10 mouse cellular contexts compared by ENCODE assay signal in genomic region chr4:76424324-76425229, GRCm38 (mm10).
A peak's percentile ranks its signal among the peaks of the same experiment; 100 is the strongest.
DNase-seq lines count a peak whose midpoint lies in the region; ATAC-seq lines count a peak whose summit lies in the region.
"Had no signal": no experiment of that assay in that cellular context is flagged by ENCODE, and none has a peak within 500 bp of the region (broad histone marks: within the 10 kb centered on the region; RNA-seq: fewer than 3 reads in every experiment).

No protein-coding gene starts in this region.

- ATAC-seq in hindbrain, embryonic 11.5 days (ENCODE audit: low FRiP score), result no peak

- no peak overlapping the region for H3K9ac ChIP-seq in hindbrain, embryonic 11.5 days (ENCODE audit: low read depth, low read length)
- H3K9ac ChIP-seq: liver, embryonic 15.5 days had no signal

- H3K36me3 ChIP-seq in hindbrain, embryonic 11.5 days (ENCODE audit: control insufficient read depth, insufficient read depth, low read length), result no peaks in the 10 kb centered on the region
- H3K36me3 ChIP-seq: liver, embryonic 15.5 days had no signal

- H3K9me3 ChIP-seq in hindbrain, embryonic 11.5 days (ENCODE audit: control insufficient read depth, low read length), result no peaks in the 10 kb centered on the region
- H3K9me3 ChIP-seq: liver, embryonic 15.5 days had no signal

- H3K27ac ChIP-seq in hindbrain, embryonic 11.5 days (ENCODE audit: low read depth, low read length), result no peak overlapping the region
- H3K27ac ChIP-seq: liver, embryonic 15.5 days had no signal

- no peak overlapping the region for H3K4me2 ChIP-seq in hindbrain, embryonic 11.5 days (replicated peaks; ENCODE audit: low read depth, low read length)
- H3K4me2 ChIP-seq: liver, embryonic 15.5 days had no signal

- WGBS in hindbrain, embryonic 11.5 days, result 90% methylated on average over 9 of the region's 9 CpGs

- intact Hi-C loops in gastrocnemius, postnatal 36 days (cut with DNase I), result no loop called here

- H3K4me1 ChIP-seq in hindbrain, embryonic 11.5 days (replicated peaks; ENCODE audit: control insufficient read depth, insufficient read depth, low read length), result no peaks in the 10 kb centered on the region
- H3K4me1 ChIP-seq: liver, embryonic 15.5 days had no signal

- H3K27me3 ChIP-seq in hindbrain, embryonic 11.5 days (ENCODE audit: control insufficient read depth, insufficient read depth, low read length), result no peaks in the 10 kb centered on the region
- H3K27me3 ChIP-seq: liver, embryonic 15.5 days had no signal

- peak; percentile 67 for DNase-seq in cerebellum, adult 9-10 months
- DNase-seq in cerebellum, postnatal 10 days, result no peak
- peak; percentile 20 for DNase-seq in 3134 (ENCODE audit: extremely low read depth, insufficient read length, low spot score)
- peak; percentile 22 to 49 for DNase-seq in heart, adult 9 months (ENCODE audit: low spot score in 2 of 2)
- DNase-seq in kidney, postnatal 14 days, result peak; percentile 89
- DNase-seq in hindbrain, embryonic 11.5 days (ENCODE audit: low spot score), result no peak
- no peak for DNase-seq in gastrocnemius, postnatal 36 days
- DNase-seq in spleen, postnatal 4 days (ENCODE audit: low spot score in 2 of 2), result no peak
- DNase-seq: thymus, adult 2 months had no signal

- no peak overlapping the region for H3K4me3 ChIP-seq in hindbrain, embryonic 11.5 days (ENCODE audit: low read depth, low read length)
- H3K4me3 ChIP-seq: liver, embryonic 15.5 days had no signal

Comparison
In these comparisons a context has a peak if more than half of its experiments do, and no peak if none do; other contexts are left out.
1. DNase-seq: peak in cerebellum, adult 9-10 months (single experiment), 3134 (single experiment), heart, adult 9 months (2 of 2) and kidney, postnatal 14 days (single experiment); none in cerebellum, postnatal 10 days (0 of 2), hindbrain, embryonic 11.5 days (single experiment), gastrocnemius, postnatal 36 days (0 of 2) and spleen, postnatal 4 days (0 of 2).